In the genomic region with DNA sequence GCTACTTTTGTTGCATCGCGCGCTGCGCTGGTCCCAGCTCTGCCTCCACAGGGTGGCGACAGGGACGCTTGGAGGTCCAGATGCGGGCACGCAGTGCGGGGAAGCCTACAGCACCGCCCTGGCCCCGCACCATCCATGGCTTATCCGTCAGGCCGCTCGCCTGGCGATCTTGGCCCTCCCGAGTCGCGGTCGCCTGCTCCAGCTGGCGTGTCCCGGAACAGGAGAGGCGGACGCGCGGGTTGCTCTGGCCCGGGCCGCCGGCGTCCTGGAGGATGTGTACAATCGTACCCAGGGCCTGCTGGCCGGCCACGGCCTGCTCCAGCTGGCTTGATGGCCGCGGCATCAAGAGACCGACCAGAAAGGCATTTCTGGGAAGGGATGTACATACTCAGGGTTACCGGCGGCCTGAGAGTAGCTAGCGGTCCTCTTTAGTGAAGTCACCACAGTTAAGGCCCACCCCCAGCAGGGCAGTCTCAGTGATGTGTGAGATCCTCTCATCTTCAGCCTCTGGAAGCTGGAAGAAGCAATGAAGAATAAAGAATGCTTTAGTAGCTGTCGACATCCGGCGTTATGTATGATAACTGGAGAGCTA, we compare ENCODE assay signal across 8 mouse cellular contexts. TPM values are rescaled to one million over a fixed set of nuclear protein-coding genes. Genes with fewer than 3 reads are reported as not detected.
A peak's percentile ranks its signal among the peaks of the same experiment; 100 is the strongest.
DNase-seq lines count a peak whose midpoint lies in the region; ATAC-seq lines count a peak whose summit lies in the region.

No protein-coding gene starts in this region.

- no peaks in the 10 kb centered on the region for H3K36me3 ChIP-seq in heart, embryonic 11.5 days (ENCODE audit: control insufficient read depth, insufficient read depth, low read length)
- no peaks in the 10 kb centered on the region for H3K36me3 ChIP-seq in midbrain, embryonic 11.5 days (ENCODE audit: control insufficient read depth, insufficient read depth, low read length)

- H3K4me1 ChIP-seq in heart, embryonic 11.5 days (ENCODE audit: control insufficient read depth, insufficient read depth, low read length), result peaks cover 12% of the 10 kb centered on the region
- peaks cover 5% of the 10 kb centered on the region for H3K4me1 ChIP-seq in midbrain, embryonic 11.5 days (ENCODE audit: control insufficient read depth, insufficient read depth, low read length)

- H3K27me3 ChIP-seq in heart, embryonic 11.5 days (ENCODE audit: control insufficient read depth, insufficient read depth, low read length), result 0 out of 2 replicates have a peak, but pooled peaks cover 2% of the 10 kb centered on the region
- no peaks in the 10 kb centered on the region; the same call in 1 of the 2 replicates for H3K27me3 ChIP-seq in midbrain, embryonic 11.5 days (ENCODE audit: control insufficient read depth, insufficient read depth, low read length)

- peak overlapping the region; percentile 80 for H3K9ac ChIP-seq in heart, embryonic 11.5 days (ENCODE audit: low read depth, low read length)
- peak overlapping the region; percentile 74 for H3K9ac ChIP-seq in midbrain, embryonic 11.5 days (ENCODE audit: low read length)

- H3K4me2 ChIP-seq in heart, embryonic 11.5 days, result peak overlapping the region; percentile 76
- peak overlapping the region; percentile 42 for H3K4me2 ChIP-seq in midbrain, embryonic 11.5 days

- peak; percentile 47; the same call in 1 of the 2 replicates for ATAC-seq in heart, embryonic 11.5 days (replicated peaks; ENCODE audit: insufficient number of reproducible peaks, low FRiP score, low TSS enrichment)
- ATAC-seq in midbrain, embryonic 11.5 days (ENCODE audit: low FRiP score), result no peak

- peak overlapping the region; percentile 41 for H3K4me3 ChIP-seq in heart, embryonic 11.5 days (ENCODE audit: low read depth, low read length)
- peak overlapping the region; percentile 25 for H3K4me3 ChIP-seq in midbrain, embryonic 11.5 days (ENCODE audit: low read depth, low read length)

- peak; percentile 32 for DNase-seq in ovary, postnatal 14 days (ENCODE audit: low spot score)
- DNase-seq in ovary, postnatal 10 days (ENCODE audit: low spot score), result no peak
- DNase-seq in embryo, embryonic 9.5 days (ENCODE audit: extremely low spot score), result peak; percentile 69
- peak; percentile 55 for DNase-seq in kidney, postnatal 14 days
- DNase-seq in midbrain, embryonic 11.5 days (ENCODE audit: low spot score, missing footprints), result peak; percentile 95
- DNase-seq in B cell, adult 2 months, result no peak
- no peak for DNase-seq in thymus, postnatal 36 days

- H3K9me3 ChIP-seq in heart, embryonic 11.5 days (replicated peaks; ENCODE audit: control insufficient read depth, low read length), result no peaks in the 10 kb centered on the region
- no peaks in the 10 kb centered on the region for H3K9me3 ChIP-seq in midbrain, embryonic 11.5 days (ENCODE audit: control insufficient read depth, low read length)

- H3K27ac ChIP-seq in heart, embryonic 11.5 days (ENCODE audit: low read depth, low read length), result peak overlapping the region; percentile 68
- H3K27ac ChIP-seq in midbrain, embryonic 11.5 days (ENCODE audit: low read depth, low read length), result 0 out of 2 replicates have a peak overlapping the region, but pooled peaks have one; percentile 14

- WGBS in heart, embryonic 11.5 days (ENCODE audit: insufficient replicate concordance), result 5% methylated on average over 41 of the region's 41 CpGs
- WGBS in midbrain, embryonic 11.5 days, result 8% methylated on average over 41 of the region's 41 CpGs

RNA-seq across cellular contexts. Expression of gene Gltpd2, which starts 1.3 kb away (rescaled TPM):
- polyA plus RNA-seq in heart, embryonic 11.5 days (2014; fragmentation: Nextera tagmentation; extraction: Ambion mirVana), result 0.84 TPM in 1 of 2 replicates, not detected in the other
- polyA plus RNA-seq in midbrain, embryonic 11.5 days (2014; fragmentation: Nextera tagmentation; extraction: Ambion mirVana), result 0.18 and 0.22 TPM in 2 replicates

RNA-seq across cellular contexts. Expression of gene Psmb6, which starts 4.9 kb away (rescaled TPM):
- polyA plus RNA-seq in heart, embryonic 11.5 days (2014; fragmentation: Nextera tagmentation; extraction: Ambion mirVana), result 684 and 701 TPM in 2 replicates
- polyA plus RNA-seq in midbrain, embryonic 11.5 days (2014; fragmentation: Nextera tagmentation; extraction: Ambion mirVana), result 826 and 909 TPM in 2 replicates

RNA-seq across cellular contexts. Expression of gene Vmo1, which starts 5.9 kb away (rescaled TPM):
- 0.35 TPM in 1 of 2 replicates, not detected in the other for polyA plus RNA-seq in heart, embryonic 11.5 days (2014; fragmentation: Nextera tagmentation; extraction: Ambion mirVana)
- 0.42 TPM in 1 of 2 replicates, not detected in the other for polyA plus RNA-seq in midbrain, embryonic 11.5 days (2014; fragmentation: Nextera tagmentation; extraction: Ambion mirVana)

RNA-seq across cellular contexts. Expression of gene Gm40193, which starts 12.5 kb away (rescaled TPM):
- not detected in 2 replicates for polyA plus RNA-seq in heart, embryonic 11.5 days (2014; fragmentation: Nextera tagmentation; extraction: Ambion mirVana)
- polyA plus RNA-seq in midbrain, embryonic 11.5 days (2014; fragmentation: Nextera tagmentation; extraction: Ambion mirVana), result not detected in 2 replicates

RNA-seq across cellular contexts. Expression of gene Tm4sf5, which starts 15.2 kb away (rescaled TPM):
- 8.2 and 10.3 TPM in 2 replicates for polyA plus RNA-seq in heart, embryonic 11.5 days (2014; fragmentation: Nextera tagmentation; extraction: Ambion mirVana)
- not detected in 2 replicates for polyA plus RNA-seq in midbrain, embryonic 11.5 days (2014; fragmentation: Nextera tagmentation; extraction: Ambion mirVana)

Comparison
In these comparisons a context has a peak if more than half of its experiments do, and no peak if none do; other contexts are left out.
1. DNase-seq: peak in ovary, postnatal 14 days (single experiment), embryo, embryonic 9.5 days (single experiment), kidney, postnatal 14 days (single experiment) and midbrain, embryonic 11.5 days (single experiment); none in ovary, postnatal 10 days (single experiment), B cell, adult 2 months (0 of 2) and thymus, postnatal 36 days (0 of 2).